Mouse (Mus musculus): ENCODE measurements around the gene Slc12a7.

Slc12a7 gene

GRCm38 (mm10) chr13:73762938-73763337 lies 30.0 kb downstream of the Slc12a7 start:
- DNase-seq (ENCODE audit: low spot score in 2 of 2), result no peak

DNA sequence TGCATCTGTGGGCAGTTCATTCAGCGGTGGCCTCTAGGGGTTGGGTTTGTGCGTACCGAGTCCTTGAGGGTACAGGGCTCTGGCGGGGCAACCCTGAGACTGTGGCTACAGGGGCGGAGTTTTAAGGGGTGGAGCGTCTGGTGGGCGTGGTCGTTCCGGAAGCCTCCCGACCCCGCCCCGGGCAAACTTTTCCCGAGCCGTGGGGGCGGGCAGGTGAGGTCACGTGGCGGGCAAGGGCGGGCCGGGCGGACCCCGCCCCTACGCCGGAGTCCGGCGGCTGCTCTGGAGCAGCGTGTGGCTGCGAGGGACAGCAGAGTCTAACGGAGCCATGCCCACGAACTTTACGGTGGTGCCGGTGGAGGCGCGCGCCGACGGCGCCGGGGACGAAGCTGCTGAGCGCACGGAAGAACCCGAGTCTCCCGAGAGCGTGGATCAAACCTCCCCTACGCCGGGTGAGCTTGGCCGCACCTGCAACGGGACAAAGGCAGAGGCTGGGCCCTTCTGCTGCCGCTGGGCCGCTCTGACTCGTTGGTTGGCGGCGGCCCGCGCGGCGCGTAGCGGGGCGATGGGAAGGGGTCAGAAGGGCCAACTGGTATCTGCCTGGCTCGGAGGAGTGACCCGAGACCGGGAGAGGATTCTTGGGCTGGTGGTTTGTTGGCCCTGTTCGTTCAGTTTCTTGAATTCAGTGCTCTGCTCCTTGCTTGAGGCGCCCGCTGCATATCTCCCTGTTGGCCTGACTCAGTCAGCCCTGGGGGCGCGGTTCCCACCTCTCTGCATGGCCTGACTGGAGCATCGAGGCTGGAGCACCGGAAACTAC lies 30.8 kb downstream of the Slc12a7 start:
- DNase-seq (ENCODE audit: low spot score in 2 of 2), result peak; percentile 8 to 10

DNA sequence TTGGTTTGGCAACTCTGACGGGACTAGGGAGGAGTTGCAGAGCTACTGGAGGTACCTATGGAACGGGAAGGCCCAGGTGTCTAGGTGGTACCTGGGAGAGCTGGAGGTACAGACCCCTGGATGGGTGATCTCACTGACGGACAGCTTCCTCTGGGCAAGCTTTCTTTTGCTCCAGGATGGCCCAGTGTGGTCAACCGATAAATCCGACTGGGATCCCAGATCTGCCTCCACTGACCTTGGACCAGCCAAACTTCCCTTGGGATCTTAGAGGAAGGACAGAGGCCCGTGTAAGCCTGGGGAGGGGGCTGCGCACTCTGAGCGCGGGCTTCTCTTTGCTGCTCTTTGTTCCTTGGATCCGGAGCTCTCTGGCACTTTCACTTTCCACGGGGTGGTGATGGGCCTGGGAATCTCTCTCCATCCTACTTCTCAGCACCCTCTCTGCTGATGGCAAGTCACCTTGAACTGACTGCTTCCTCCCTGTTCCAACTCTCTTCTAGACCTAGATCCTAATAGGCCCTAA lies 31.4 kb downstream of the Slc12a7 start:
- DNase-seq (ENCODE audit: low spot score in 2 of 2), result no peak

GRCm38 (mm10) chr13:73765393-73765792 lies 32.5 kb downstream of the Slc12a7 start:
- no peak for DNase-seq (ENCODE audit: low spot score in 2 of 2)

DNA sequence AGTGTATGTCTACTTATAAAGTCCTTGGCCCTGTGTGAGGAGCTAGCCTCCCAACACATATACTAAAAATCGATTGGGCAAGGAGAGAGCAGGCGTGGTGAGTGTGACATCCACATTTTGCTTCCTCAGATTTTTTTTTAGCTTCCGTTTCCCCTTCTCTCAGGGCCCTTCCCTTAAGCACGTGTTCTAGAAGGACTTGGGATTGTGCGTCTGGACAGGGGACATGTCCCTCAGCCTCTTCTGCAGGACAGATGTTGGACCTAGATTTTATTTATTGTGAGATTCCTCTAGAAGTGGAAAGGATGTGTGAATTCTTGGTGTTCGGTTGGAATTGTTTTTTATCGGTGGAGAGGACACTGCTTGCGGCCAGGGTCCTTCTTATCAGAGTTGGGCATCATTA lies 34.3 kb downstream of the Slc12a7 start:
- DNase-seq (ENCODE audit: low spot score in 2 of 2), result no peak

GRCm38 (mm10) chr13:73767754-73768153 lies 34.9 kb downstream of the Slc12a7 start:
- DNase-seq (ENCODE audit: low spot score in 2 of 2), result no peak

GRCm38 (mm10) chr13:73768311-73768710 lies 35.4 kb downstream of the Slc12a7 start:
- DNase-seq (ENCODE audit: low spot score in 2 of 2), result no peak

- DNase-seq (ENCODE audit: low spot score in 2 of 2), result no peak
Observed at GRCm38 (mm10) chr13:73769916-73770682, 37.2 kb downstream of the Slc12a7 start.

- DNase-seq (ENCODE audit: low spot score in 2 of 2), result no peak
Observed at GRCm38 (mm10) chr13:73771131-73771530, 38.2 kb downstream of the Slc12a7 start.

GRCm38 (mm10) chr13:73772655-73773054 lies 39.8 kb downstream of the Slc12a7 start:
- DNase-seq (ENCODE audit: low spot score in 2 of 2), result no peak

- no peak for DNase-seq (ENCODE audit: low spot score in 2 of 2)
Observed at GRCm38 (mm10) chr13:73773519-73774205, 40.8 kb downstream of the Slc12a7 start.

DNA sequence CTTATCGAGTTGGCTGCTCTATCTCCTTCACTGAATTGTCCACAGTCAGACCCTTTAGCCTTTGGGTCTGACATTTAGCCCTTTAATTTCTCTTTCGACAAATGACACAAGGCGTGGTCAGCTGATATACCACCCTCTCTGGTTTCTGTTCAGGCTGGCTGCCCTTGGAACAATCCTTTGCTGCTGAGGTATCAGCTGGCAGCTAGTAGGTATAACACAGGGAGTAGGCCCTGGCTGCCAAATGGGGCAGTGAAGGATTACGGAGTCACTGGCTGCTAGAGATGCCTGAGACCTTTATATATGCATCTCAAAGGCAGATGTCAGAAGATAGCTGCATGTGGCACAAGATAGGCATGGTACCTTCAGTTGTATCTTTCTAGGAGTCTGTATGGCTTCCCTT lies 42.9 kb downstream of the Slc12a7 start:
- no peak for DNase-seq (ENCODE audit: low spot score in 2 of 2)

DNA sequence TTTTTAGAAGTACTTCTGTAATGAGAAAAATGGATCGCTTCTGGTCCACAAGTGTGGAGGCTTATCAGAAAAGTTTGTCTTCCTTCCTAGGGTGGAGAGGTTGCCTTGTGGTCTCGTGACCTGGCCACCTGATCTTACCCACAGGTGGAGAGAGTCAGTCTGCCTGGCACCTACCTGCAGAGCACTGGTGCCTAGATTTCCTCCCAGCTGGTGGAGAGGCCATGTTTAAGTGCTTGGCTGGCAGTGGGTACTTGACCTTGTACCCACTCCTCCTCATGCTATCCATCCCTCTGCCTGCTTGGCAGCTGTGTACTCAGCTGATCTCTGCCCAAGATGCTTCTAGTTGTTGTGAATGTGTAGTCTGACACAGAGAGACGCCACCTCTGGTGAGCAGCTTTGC lies 44.7 kb downstream of the Slc12a7 start:
- no peak for DNase-seq (ENCODE audit: low spot score in 2 of 2)

DNA sequence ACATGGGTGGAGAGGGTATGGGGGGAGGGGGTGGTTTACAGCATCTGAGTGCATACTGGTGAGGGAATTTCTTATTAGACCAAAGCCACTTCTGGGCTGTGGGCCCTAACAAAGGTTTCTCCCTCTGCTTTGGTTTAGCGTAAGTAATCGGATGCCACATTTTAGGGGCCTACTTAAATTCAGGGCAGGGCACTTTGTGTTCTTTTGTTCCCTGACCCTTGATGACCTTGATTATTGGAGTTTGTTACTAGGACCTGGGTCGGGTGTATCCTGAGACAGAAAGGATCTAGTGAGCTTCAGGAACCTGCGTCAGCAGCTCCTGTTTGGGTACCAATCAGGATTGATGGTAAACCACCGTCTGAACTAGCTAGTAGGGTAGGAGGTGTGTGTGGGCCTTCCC lies 49.6 kb downstream of the Slc12a7 start:
- DNase-seq (ENCODE audit: low spot score in 2 of 2), result no peak

GRCm38 (mm10) chr13:73792176-73792575 lies 59.3 kb downstream of the Slc12a7 start:
- DNase-seq (ENCODE audit: low spot score in 2 of 2), result no peak

DNA sequence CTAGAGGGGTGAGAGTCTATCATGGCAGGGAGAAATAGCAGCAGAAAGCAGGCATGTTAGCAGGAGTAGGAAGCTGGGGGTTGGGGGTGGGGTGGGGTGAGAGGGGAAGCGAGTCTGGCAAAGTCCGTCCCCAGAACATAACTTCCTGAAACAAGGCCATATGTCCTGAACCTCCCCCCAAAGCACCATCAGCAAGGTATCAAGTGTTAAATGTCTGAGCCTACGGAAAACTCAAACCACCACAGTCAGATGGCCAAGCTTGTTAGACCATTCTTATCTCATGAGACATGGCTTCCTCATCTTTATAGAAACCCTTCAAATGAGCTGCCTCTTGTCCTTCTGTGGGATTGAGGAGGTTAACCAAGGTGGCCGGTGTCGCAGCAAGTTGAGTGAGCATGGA lies 60.3 kb downstream of the Slc12a7 start:
- DNase-seq (ENCODE audit: low spot score in 2 of 2), result no peak

- no peak for DNase-seq (ENCODE audit: low spot score in 2 of 2)
Observed at GRCm38 (mm10) chr13:73799110-73799509, 66.2 kb downstream of the Slc12a7 start.

- DNase-seq (ENCODE audit: low spot score in 2 of 2), result no peak
Observed at GRCm38 (mm10) chr13:73803450-73804178, 70.7 kb downstream of the Slc12a7 start.

DNA sequence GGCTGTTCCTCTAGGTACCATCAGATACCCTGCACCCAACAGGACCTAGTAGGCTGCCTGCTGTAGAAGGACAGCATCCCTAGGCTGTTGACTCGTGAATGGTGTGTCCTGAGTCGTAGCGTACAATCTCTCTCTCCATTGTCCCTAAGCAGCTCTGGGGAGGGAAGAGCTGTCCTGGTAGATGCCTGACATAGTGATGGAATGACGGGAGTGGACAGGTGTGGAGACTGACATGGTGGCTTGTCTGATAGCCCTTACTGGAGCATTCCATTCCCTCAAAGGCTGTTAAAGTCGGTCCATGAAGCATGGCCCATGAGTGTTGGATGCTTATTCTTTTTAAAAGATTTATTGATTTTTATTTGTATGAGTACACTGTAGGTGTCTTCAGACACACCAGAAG lies 72.0 kb downstream of the Slc12a7 start:
- DNase-seq (ENCODE audit: low spot score in 2 of 2), result no peak

DNA sequence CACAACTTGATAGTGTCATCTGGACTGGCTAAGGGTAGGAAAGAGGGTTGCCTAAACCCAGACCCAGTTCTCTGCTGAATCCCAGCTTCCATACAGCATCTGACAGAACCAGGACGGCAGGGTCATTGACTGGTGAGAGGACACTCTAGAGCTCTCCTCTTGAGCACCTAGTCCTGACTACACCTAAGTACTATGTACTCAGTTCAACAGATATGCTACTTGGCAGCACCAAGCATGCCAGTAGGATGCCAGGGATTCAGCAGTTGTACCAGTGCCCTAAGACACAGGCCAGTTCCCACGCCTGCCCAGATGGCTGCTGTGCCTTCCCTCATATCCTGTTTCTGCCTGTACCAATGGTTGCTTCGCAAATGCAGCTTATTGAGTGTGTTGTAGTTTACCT lies 80.0 kb downstream of the Slc12a7 start:
- no peak for DNase-seq (ENCODE audit: low spot score in 2 of 2)

DNA sequence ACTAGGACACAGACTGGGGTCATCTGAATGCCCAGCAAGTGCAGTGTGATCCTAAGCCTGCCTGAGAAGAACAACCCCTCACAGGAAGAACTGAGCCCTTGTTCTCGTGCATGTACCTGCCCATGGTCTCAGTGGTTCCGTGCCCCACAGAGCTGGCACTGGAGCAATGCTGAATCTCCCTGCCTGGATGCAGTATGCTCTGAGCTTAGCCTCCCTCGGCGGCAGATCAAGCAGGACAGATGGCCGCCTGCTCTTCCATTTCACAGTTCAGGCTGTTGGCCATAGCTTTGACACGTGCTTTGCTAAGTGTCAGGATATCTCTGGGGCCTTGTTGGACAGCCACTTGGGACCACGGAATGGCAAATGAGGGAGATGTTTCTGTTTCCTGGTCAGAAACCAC lies 81.3 kb downstream of the Slc12a7 start:
- DNase-seq (ENCODE audit: low spot score in 2 of 2), result no peak

GRCm38 (mm10) chr13:73816338-73816737 lies 83.4 kb downstream of the Slc12a7 start:
- no peak for DNase-seq (ENCODE audit: low spot score in 2 of 2)

Data from frontal cortex, postnatal 36 days (tissue).